Mouse (Mus musculus) embryo, embryonic 9.5 days (tissue): ENCODE data around the gene Dnm1l.
A peak's percentile ranks its signal among the peaks of the same experiment; 100 is the strongest.
"Not testable (repeated sequence)": the region's sequence is repeated elsewhere in the genome, so short reads cannot be mapped to it uniquely, and the experiment has no call there.

Source experiments
- DNase-seq: peaks from one replicate; pipeline ENCODE4 v3.0.0-alpha.2; 2017; ENCODE audit errors: extremely low spot score

The Dnm1l gene

GRCm38 (mm10) chr16:16358481-16359100 lies at the start of gene Dnm1l:
TSS of gene Dnm1l (minus strand) at chr16:16358959.
- peak; percentile 90 for DNase-seq

DNA sequence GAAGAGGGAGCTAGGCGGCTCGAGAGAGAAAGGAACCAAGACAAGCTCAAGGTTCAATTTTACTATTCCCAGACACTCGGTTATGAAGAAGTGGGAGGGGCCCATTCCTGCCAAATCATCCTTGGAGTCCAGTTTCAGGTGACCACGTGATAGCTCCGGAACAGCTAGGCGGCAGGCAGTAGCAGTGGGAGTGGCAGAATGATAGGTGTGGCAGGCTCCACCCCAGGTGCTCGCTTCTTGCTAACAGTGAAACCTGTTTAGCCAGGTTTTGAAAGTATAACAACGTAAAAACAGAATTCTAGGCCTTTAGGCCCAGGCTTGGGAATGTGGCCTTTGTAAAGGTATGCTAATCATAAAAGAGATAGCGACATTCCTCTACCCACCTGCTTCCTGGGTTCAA lies 8.5 kb upstream of the Dnm1l start:
- DNase-seq = not testable (repeated sequence)

GRCm38 (mm10) chr16:16359101-16359482 lies 333 bp upstream of the Dnm1l start:
- not testable (repeated sequence) for DNase-seq

DNA sequence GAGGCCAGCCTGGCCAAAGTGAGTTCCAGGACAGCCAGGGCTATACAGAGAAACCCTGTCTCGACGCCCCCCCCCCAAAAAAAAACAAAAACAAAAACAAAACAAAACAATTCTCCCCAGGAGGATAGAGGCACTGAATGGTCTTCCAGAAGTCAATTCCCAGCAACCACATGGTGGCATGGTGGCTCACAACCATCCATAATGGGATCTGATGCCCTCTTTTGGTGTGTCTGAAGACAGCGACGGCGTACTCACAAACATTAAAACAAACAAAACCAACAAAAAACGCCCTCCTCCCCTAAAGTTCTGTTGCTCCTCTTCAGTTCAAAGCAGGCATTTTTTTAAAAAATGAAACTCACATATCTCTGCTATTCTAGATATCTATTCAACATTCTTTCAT lies 851 bp downstream of the Dnm1l start:
- peak; percentile 28 for DNase-seq

DNA sequence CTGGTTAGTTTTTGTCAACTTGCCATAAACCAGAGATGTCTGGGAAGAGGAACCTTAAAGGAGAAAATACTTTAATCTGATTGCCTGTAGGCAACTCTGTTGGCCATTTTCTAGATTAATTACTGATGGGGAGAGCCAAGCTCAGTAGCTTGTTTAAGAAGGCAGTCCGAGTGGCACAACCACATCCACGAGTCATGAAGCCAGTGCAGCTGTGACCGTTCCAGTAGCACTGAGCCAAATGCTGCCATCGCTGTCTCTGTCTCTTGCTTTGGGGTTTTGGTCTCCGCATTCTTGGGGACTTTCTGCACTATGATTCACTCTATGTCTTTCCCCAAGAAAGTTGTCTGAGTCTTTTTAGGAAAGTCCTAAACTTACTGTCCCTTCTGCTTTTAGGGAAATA lies 12.3 kb downstream of the Dnm1l start:
- no peak for DNase-seq

- no peak for DNase-seq
These were observed 32.9 kb downstream of the Dnm1l start for GRCm38 (mm10) chr16:16325775-16326336.

GRCm38 (mm10) chr16:16311319-16311718 lies 47.4 kb downstream of the Dnm1l start:
- DNase-seq = no peak

DNA sequence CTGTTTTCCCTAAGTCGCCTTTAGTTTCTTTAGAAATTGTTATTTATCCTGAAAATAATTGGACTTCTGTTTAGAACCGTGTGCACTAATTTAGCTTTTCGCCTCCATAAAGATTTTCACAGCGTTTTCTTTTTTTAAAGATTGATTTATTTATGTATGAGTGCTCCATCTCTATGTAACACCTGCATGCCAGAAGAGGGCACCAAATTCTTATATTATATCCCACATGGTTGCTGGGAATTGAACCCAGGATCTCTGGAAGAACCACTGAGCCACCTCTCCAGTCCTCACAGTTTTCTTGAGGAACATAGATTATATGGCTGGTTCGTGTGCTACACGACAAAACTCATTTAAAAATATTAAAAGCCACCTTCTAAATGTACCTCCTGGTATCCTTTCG lies 54.9 kb downstream of the Dnm1l start:
- DNase-seq = peak; percentile 37

GRCm38 (mm10) chr16:16303138-16303827 lies 55.5 kb downstream of the Dnm1l start:
- peak; percentile 74 for DNase-seq

GRCm38 (mm10) chr16:16302369-16303137 lies 56.2 kb downstream of the Dnm1l start, which contains the start of gene Yars2:
TSS of gene Yars2 (plus strand) at chr16:16302965.
- DNase-seq = peak; percentile 88

DNA sequence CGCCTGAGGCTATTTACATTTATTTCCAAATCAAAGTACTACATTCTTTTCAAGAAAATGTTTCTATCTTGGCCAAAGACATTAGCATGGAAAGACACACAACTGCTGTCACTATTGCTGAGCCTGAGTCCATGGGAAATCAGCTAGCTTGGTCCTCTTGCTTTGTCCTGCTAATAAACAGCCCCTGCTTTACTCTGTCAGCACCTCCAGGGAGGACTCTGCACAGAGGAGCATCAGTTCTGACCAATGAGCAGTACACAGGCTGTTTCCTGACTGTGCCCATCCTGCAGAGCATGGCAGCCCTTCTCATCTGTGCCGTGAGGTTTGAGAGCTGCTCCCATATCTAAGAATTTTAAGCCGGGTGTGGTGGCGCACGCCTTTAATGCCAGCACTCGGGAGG lies 85.0 kb downstream of the Dnm1l start:
- DNase-seq = no peak

DNA sequence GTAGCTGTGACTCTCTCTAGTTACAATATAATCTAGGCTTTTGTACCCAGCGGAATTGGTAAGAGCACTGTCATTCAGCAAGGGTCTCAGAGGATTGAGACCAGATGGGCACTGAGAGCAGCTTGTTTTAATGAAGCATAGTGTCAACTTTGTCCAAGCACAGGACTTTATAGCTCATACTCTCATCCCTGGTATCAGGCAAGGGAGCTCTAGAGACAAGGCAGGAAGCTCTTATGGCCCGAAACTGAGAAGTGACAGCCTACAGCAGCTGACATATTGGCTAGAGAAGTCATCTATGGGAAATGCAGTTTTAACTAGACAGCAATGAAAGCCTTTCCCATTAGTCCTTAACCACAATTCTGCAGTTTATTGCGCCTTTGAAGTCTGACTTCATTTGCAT lies 85.8 kb downstream of the Dnm1l start:
- DNase-seq = no peak

GRCm38 (mm10) chr16:16262436-16262835 lies 96.3 kb downstream of the Dnm1l start:
- DNase-seq = no peak
